Mouse (Mus musculus): ENCODE data around the gene Rgs6.
A peak's percentile ranks its signal among the peaks of the same experiment; 100 is the strongest.

Gene Rgs6

DNA sequence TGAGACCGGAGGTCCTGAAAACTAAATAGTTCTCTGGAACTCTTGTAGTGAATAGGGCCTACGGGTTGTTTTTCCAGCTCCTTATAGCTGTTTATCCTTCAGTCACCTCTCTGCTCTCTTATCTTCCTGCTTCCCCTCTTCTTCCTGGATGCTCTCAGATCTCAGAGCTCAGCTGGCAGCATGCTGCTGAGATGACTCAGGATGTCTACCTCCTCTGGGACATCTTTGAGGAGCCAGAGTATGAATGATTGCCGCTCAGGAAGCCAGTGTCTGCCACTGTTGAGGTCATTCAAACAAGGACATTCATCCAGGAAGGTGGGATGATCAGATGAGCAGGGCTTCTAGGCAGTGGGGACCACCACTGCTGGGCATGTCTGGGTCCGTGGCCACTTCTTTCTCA, 498.9 kb downstream of the Rgs6 start:
- no peak for DNase-seq (ENCODE audit: low spot score in 2 of 2)

DNA sequence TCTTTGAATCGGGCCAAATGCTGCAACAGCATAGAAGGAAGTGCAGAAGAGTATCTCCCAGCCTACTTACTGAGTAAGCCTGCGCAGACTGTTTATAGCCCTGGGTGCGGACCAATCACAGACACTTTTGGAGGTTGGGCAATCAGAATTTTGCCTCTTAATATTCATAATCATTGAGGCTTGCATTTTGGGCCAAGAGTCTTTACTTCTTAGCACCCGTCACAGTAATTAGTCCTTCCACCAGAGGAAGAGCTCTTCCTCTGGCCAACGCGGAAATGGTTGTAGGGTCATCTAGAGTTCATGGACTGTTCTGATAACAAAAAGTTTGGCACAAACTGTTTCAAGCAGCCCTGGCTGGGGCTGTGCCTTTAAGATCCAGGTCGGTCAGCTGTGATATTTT, 499.5 kb downstream of the Rgs6 start:
- DNase-seq (ENCODE audit: low spot score in 2 of 2): no peak

DNA sequence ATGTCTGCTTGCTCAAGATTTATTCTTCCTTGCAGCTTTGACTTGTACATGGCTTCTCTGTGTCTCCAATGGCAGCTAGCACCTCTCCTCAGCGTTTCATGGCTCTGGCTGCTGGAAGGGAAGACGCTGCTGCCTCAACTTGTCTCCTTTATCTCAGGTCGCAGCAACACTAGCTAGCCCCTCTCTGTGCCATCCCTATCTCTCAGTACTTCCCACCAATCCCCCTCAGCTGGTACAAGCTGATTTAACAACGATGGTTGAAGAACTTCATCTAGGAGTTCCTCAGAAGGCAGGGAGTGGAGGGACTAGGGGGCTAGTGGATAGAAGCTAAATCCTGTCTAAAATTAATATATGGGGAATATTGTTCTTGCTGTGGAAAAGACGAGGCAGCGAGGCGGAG, 503.9 kb downstream of the Rgs6 start:
- no peak for DNase-seq (ENCODE audit: low spot score in 2 of 2)

DNA sequence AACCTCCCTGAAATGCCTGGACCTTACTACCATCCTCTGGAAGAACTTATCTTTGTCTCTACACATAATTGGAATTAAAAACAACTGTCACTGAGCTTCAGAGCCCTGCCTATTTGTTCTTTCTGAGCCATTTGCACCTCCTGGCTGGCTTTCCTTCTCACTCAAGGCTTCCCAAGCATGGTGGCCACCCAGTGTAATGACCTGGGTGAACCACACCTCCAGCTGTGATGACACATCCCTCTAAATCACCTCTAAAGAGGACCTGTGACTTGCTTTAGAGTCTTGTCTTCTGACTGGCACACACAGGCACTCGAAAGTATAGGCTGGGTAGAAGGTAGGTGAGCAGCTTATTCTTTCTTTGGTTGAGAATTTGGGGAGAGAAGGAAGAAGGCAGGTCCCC, 509.7 kb downstream of the Rgs6 start:
- DNase-seq (ENCODE audit: low spot score in 2 of 2): no peak

DNA sequence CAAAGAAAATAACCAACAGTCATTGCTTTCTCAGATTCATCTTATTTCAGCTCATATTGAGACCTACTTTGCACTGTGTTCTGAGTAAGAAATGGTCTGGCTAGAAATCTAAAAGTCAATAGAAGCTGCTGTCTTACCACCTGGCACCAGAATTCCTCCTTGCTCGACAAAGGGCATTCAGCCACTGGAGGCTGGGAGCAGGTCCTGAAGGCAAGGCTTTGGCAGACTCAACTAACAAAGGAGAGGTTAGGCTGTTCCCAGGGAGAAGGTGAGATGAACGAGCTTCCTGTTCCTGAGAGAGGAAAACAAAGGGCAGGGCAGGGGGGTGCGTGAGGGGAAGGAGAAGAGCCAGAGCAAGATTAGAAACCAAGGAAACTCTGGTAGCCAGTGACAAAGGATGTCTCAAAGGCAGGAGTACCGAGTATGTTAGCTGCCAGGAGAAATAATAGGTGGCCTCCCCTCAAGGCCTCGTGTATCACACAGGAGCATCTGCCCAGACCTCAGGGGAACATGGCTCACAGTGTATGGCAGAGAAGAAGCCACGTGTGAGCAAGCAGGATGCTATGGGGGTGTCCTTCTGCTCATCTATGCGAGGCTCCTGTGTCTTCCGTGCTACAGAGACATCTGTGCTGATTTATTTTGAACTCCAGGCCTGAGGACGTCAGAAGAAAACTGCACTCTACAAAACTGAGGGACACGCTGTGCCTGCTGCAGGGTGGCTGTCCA, 510.7 kb downstream of the Rgs6 start:
- no peak for DNase-seq (ENCODE audit: low spot score in 2 of 2)

DNA sequence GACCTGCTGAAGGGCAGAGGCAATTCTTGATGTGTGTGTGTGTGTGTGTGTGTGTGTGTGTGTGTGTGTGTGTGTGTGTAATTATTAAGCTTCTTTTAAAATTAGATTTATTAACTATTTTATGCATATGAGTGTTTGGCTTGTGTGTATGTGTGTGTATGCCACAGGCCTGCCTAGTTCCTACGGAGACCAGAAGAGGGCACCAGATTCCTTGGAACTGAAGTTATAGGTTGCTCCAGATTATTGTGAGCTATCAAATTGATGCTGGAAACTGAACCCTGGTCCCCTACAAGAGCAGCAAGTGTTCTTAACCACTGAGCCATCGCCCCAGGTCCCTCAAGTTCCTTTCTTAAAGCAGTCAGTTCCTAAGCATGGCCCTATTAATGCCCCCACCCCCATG, 511.8 kb downstream of the Rgs6 start:
- DNase-seq (ENCODE audit: low spot score in 2 of 2): no peak

DNA sequence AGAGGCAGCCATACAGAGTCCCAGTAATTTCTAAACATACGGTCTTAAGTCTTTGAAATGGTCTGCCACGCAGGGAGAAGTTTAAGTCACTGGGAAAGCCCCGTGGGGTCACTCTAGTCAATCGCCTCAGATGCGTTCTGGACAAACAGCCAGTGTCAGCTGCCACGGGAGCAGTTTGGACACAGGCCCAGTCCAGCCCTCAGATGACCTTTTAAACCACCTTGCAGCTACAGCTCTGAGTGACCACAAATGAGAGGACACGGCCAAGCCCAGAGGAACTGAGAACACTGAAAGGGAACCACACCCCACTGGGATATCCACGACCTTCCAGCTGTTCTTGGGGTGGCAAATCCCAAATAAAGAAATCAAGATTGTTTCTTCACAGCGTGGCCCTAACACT, 512.3 kb downstream of the Rgs6 start:
- DNase-seq (ENCODE audit: low spot score in 2 of 2): no peak

DNA sequence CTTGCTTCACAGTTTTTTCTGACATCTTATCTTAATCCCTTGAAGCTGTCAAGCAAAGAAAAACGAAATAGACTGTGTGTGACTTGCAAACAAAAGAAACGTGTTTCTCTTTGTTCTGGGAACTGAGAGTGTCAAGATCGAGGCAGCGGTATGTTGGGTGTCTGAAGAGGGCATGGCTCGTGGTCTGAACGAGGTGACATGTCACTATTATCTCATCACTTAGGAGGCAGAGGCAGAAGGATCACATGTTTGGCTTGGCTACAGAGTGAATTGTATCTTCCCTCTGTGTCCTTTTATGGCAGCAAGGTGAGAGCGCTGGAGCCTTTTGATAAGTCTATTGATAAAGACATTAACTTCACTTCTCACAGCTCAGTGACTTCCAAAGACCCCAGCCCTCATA, 512.8 kb downstream of the Rgs6 start:
- DNase-seq (ENCODE audit: low spot score in 2 of 2): no peak

DNA sequence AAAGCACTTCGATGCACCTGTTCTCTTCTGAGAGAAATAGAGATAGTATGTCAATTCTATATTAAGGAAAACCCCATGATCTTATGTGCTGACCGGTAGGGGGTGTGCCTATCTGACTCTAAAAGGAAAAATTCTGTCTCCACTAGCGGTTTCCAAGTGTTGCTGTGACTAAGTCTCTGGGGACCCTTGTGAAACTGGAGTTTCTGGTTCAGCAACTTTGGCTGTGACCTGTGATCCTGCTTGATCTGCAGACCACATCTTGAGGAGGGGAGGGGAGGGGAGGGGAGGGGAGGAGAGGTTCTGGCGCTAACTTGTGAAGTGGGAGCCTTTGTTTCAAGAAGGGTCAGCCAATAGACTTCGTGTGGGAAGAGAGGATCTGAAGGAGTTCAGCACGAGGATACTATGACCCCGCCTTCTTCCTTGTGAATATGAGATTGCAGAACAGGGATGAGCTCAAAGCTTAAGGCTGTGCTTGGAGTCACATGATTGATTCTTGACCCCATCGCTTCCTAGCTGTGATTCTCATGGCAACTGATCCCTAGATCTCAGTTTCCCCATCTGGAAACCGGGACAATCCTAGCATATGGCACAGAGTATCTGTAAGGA, 517.5 kb downstream of the Rgs6 start:
- DNase-seq (ENCODE audit: low spot score in 2 of 2): no peak

DNA sequence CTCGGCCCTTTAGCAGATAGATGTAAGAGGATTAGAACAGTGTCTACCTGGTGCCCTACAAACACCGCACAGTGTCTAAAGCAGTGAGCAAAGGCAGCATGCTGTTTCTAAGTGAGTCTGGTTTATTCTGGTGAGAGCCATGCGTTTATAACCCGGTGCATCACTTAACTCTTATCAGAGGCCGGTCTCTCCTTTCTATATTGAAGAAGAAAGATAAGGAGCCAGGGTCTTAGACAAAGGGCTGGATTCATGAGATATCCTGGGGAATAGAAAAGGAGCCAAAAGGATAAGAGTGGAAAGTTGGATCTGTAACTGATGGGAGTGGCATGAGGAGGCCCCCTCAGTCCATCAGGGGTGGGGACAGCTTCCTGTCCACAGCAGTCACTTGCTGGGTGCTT, 518.0 kb downstream of the Rgs6 start:
- no peak for DNase-seq (ENCODE audit: low spot score in 2 of 2)

DNA sequence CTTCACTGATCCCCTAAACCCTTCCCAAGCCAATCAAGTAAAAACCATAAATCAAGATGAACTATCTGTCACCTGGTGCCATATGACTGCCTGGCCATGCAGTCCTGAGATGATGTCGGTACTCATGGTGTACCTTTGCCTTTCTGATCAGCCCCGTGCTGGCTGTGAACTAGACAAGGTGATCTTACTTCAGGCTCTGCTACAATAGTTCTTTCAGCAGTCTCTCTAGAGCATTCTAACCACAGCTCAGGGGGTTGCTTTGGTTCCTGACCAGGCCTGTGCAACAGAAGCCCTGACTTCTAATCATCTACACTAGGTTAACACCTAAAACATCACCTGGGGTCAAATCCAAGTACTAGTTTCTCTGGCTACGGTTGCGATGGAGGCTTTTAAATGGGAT, 521.4 kb downstream of the Rgs6 start:
- DNase-seq (ENCODE audit: low spot score in 2 of 2): no peak

DNA sequence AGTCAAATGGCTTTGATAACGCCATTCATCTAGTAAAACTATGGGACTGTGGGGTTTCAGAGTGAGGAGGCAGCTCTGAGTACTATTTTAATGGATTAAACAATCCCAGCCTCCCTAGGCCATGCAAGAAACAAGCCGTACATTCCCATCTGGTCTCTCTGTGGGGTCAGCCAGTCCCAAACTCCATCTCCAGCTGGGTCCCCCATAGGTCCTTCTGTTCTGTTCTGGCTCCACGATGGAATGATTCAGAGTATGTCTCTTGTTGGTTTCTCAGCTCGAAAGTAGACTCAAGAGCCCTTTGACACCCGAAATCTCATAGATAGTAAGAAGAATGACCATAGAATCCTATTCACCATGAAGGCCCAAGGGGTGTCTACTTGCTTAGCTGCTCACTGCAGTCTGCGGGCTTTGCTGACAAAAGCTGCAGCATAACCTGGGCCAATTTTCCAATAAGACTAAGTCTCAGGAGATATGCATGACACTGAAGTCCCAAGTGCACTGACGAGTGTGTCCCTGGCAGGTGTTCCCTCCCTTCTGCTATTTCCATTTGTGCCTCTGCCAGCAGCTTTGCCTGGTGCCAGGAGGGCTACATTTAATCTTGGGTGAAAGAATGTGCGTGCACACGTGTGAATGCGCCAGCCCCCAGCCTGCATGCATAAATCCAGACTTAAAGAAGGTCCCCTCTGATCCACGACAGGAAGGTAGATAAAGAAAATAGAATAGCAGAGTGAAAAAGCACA, 522.0 kb downstream of the Rgs6 start:
- DNase-seq (ENCODE audit: low spot score in 2 of 2): no peak

DNA sequence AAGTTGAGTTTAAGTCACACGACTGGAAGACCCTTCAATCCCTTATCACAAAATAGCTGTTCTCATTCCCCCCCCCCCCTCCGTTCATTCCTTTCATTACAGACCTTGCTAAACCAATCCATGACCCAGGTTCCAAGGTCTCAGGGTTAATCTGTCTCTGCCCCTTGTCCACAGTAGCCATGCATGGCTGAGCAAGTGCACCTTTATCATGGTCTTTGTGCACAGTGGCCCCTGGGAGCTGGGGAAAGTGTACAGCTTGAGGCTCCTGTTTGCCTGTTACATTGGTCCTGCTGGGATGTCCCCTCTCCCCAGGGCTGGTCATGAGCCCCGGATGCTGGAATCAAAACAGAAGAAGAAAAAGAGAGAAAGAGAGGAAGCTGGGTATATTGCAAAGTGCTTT, 522.6 kb downstream of the Rgs6 start:
- no peak for DNase-seq (ENCODE audit: low spot score in 2 of 2)

DNA sequence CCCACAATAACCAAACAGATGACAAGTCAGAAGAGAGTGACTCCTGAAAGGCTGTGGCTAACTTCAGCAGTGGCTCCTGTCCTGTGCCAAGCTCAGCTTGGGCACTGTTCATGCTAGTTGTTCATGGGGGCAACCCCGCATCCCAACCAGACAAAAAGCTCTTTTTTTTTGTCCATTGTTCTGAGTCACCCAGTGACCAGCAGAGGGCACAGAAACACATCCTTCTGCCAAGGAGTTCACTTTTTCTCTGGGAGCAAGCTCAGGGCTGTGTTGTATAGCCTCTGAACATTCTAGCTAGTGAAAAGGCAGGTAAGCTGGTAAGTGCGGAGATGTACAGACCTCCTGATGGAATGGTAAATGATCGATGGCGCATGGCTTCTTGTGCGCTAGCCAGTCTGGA, 524.2 kb downstream of the Rgs6 start:
- DNase-seq (ENCODE audit: low spot score in 2 of 2): peak; percentile 40 to 68

DNA sequence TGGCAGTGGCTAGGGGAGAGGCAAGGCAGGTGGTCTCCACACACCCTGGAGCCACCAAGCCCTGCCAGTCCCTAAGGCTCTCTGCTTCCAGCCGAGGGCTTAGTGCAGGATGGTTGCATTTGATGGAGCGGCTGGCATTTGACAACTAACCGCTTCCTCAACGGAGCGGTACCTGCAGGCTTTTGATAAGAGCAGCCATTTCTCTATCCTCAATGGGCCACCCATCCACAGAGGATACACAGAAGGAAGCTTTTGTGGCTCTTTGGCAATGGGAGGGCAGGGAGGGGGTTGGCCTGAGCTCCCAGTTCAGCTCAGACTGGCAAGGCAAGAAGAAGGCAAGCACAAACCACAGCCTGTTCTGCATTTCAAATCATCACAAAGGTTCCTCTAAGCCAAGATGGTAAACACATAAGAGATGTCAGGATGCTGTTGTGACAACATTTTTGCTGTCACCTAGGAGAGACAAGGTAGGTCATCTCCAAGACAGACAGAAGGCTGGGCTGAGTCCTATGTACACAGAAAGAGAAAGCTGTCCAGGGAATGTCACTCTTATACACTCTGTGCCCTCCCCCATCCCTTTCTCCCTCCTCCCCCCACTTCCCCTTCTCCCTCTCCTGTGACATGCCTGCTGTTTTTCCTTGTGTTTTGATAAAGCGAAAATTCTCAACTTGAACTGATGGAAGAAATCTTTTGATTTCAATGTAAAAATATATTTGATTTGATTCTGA, 525.0 kb downstream of the Rgs6 start:
- peak; percentile 58 to 74 for DNase-seq (ENCODE audit: low spot score in 2 of 2)

DNA sequence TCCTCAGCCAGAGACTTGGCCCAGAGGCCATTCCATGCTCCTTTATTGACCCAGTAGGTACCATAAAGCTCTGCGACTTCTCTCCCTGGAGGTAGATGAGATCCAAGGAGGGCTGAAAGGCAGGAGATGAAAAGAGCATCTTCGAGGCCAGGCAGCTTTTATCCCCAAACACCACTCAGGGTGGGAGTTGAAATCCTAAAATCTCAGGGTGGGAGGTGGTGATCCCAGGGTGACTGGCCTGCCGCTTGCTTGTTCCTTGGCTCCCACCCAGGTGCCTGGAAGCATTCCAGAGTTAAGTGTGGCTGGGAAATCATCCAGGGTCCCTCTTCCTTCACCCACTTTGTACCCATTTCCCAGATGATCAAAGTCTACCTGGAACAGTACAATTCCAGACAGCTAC, 525.9 kb downstream of the Rgs6 start:
- no peak for DNase-seq (ENCODE audit: low spot score in 2 of 2)

DNA sequence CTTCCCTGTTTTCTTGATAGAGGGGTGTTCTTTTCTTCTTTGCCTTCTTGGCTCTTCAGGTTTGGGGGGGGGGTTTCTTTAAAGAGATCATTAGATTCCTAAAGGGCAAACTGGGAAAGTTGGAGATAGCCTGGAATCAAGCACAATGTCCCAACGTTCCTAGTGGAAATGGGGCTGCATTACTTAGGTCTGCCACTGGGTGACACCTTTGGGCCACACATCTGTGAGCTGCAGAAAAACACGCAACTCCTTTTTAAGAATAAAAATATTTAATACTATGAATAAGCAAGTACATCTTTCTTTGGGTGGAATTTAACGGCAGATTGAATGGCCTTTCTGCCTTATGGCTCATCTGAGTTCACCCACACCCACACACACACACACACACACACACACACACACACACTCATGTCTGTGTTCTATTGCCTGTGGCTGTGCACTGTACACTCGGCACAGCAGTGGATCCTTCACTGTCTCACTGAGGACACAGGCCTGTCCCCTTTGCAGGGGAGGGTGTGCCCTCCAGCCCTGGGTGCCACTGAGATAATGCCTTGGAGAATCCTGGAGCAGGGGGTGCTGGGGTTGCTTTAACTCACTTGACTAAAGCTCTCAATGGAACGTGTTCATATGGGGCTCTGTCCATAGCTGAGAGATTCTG, 526.4 kb downstream of the Rgs6 start:
- DNase-seq (ENCODE audit: low spot score in 2 of 2): peak; percentile 68 to 78

DNA sequence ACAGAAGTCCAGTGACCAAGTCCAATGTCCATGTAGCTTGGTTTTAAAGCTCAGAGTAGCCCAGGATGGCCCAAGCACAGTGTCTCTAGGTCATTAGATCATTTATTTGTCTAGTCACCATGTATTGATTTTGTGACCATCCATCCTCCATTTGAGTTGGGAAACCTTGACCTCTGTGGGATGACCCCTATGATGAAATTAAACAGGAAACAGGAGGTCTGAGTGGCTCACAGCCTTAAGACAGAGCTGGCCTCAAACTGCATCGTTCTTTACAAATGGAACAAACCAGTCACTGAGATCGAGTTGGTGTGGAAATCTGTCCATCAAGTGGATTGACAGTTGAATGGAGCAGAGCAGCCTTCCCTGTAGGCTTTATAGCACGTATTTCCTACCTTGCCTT, 536.0 kb downstream of the Rgs6 start:
- no peak for DNase-seq (ENCODE audit: low spot score in 2 of 2)

DNA sequence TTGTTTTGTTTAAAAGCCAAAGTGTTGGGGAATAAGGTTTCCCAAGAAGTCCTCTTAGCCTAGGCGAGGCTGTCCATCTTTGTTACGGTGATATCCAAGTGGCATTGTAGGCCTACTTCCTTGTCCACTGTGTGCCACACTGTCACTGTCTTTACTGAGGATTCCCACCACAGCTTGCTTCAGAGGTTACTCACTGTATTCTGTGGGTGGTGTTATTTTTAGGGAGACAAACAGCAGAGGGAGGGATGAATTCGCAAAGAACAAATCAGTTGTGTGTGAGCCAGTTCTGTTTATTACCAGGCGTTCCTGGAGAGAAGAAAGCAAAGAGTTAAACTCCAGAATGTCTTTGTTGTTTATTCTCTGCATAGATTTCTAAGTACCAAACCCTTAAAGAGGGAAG, 537.2 kb downstream of the Rgs6 start:
- no peak for DNase-seq (ENCODE audit: low spot score in 2 of 2)

DNA sequence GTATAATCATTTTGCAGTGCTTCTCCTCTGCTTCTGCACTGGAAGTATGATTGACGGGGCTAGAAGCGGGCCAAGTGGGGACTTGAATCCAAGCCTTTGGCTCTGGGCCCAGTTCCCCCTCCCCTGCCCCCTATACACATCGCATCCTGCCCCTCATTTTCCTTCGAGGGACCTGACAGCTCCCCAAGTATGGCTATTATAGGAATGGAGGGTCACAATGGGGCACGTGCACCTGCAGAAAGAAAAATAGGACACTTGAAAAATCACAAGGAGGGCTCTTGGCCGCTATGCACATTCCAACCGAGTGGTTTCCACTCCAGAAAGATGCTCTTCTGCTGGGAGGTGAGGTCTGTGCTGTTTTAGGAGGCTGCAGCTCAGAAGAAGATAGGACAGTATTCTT, 538.8 kb downstream of the Rgs6 start:
- no peak for DNase-seq (ENCODE audit: low spot score in 2 of 2)

DNA sequence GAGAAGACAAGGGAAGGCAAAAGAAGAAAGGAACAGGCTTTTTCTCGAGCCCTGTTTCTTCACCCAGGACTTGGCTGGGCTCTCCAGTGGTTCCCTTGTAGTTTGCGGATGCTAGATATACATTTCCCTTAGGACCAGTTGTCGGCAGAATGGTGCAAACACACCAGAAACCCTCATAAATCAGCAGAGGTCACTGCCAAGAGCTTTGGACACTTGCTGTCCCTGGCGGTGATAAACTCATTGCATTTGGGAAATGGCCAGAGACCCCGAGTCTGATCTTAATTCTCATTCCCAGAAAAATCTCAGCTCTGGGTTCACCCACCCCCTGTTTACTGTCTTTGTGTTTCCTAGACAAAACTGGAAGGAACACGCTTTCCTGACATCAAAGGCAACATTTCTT, 539.9 kb downstream of the Rgs6 start:
- DNase-seq (ENCODE audit: low spot score in 2 of 2): no peak

DNA sequence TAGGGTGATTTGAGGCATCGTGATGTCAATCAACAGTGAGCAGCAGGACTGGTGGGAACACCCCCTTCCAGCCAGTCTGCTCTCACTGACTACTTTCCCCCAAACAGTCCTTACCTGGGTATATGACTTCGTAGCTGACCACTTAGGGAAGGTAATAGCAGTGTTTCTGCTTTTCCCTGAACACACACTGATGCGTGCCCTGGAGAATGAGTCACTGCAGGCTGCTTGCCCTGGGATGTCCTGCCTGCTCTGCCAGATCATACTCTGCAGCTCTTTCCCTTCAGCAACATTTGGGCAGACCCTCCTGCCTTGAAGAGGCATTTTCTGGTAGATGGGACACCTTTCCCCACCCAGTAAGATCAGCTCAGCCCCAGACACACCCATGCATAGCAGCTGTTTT, 540.5 kb downstream of the Rgs6 start:
- DNase-seq (ENCODE audit: low spot score in 2 of 2): no peak
